Mouse (Mus musculus): ENCODE results near the gene Lgals1. TPM values are rescaled to one million over a fixed set of nuclear protein-coding genes. Genes with fewer than 3 reads are reported as not detected.

The Lgals1 gene
- 677 and 745 TPM in 2 replicates for total RNA-seq (2014; fragmentation: Nextera tagmentation)
- total RNA-seq (2017) = 746 and 991 TPM in 2 replicates

- peak; percentile 47 for ATAC-seq (replicated peaks; ENCODE audit: poor library complexity, severe bottlenecking)
Measured at GRCm38 (mm10) chr15:78926021-78926919, at the start of gene Lgals1. Gene Lgals1, plus strand, starts transcription at chr15:78926725.

GRCm38 (mm10) chr15:78876991-78877809, 49.3 kb upstream of the Lgals1 start, which contains the start of gene Gga1:
Gene Gga1, plus strand, starts transcription at chr15:78877190.
- ATAC-seq (replicated peaks; ENCODE audit: poor library complexity, severe bottlenecking) = peak; percentile 55

GRCm38 (mm10) chr15:78877810-78878390, 48.6 kb upstream of the Lgals1 start:
- no peak for ATAC-seq (replicated peaks; ENCODE audit: poor library complexity, severe bottlenecking)

- peak; percentile 70 for ATAC-seq (replicated peaks; ENCODE audit: poor library complexity, severe bottlenecking)
Measured at GRCm38 (mm10) chr15:78878792-78879516, 47.6 kb upstream of the Lgals1 start.

GRCm38 (mm10) chr15:78880432-78880831, 46.1 kb upstream of the Lgals1 start:
- no peak for ATAC-seq (replicated peaks; ENCODE audit: poor library complexity, severe bottlenecking)

GRCm38 (mm10) chr15:78881828-78882227, 44.7 kb upstream of the Lgals1 start:
- ATAC-seq (replicated peaks; ENCODE audit: poor library complexity, severe bottlenecking) = no peak

- ATAC-seq (replicated peaks; ENCODE audit: poor library complexity, severe bottlenecking) = no peak
Measured at GRCm38 (mm10) chr15:78889401-78889853, 37.1 kb upstream of the Lgals1 start.

GRCm38 (mm10) chr15:78892440-78892839, 34.1 kb upstream of the Lgals1 start:
- no peak for ATAC-seq (replicated peaks; ENCODE audit: poor library complexity, severe bottlenecking)

- ATAC-seq (replicated peaks; ENCODE audit: poor library complexity, severe bottlenecking) = peak; percentile 32
Measured at GRCm38 (mm10) chr15:78894726-78895125, 31.8 kb upstream of the Lgals1 start.

- ATAC-seq (replicated peaks; ENCODE audit: poor library complexity, severe bottlenecking) = peak; percentile 13
Measured at GRCm38 (mm10) chr15:78895741-78896140, 30.8 kb upstream of the Lgals1 start.

- peak; percentile 50 for ATAC-seq (replicated peaks; ENCODE audit: poor library complexity, severe bottlenecking)
Measured at GRCm38 (mm10) chr15:78896149-78896548, 30.4 kb upstream of the Lgals1 start.

- no peak for ATAC-seq (replicated peaks; ENCODE audit: poor library complexity, severe bottlenecking)
Measured at GRCm38 (mm10) chr15:78897488-78897887, 29.0 kb upstream of the Lgals1 start.

- ATAC-seq (replicated peaks; ENCODE audit: poor library complexity, severe bottlenecking) = no peak
Measured at GRCm38 (mm10) chr15:78898507-78899001, 28.0 kb upstream of the Lgals1 start.

- no peak for ATAC-seq (replicated peaks; ENCODE audit: poor library complexity, severe bottlenecking)
Measured at GRCm38 (mm10) chr15:78899409-78899739, 27.2 kb upstream of the Lgals1 start, which contains the start of gene Gm49510. Gene Gm49510, plus strand, starts transcription at chr15:78899667.

- peak; percentile 10; the same call in 1 of the 2 replicates for ATAC-seq (replicated peaks; ENCODE audit: poor library complexity, severe bottlenecking)
Measured at GRCm38 (mm10) chr15:78899740-78900584, 26.6 kb upstream of the Lgals1 start, which contains the start of gene Sh3bp1. Gene Sh3bp1, plus strand, starts transcription at chr15:78899768.

GRCm38 (mm10) chr15:78900585-78901421, 25.7 kb upstream of the Lgals1 start:
- ATAC-seq (replicated peaks; ENCODE audit: poor library complexity, severe bottlenecking) = peak; percentile 21

- ATAC-seq (replicated peaks; ENCODE audit: poor library complexity, severe bottlenecking) = no peak
Measured at GRCm38 (mm10) chr15:78901422-78901789, 25.1 kb upstream of the Lgals1 start.

GRCm38 (mm10) chr15:78903243-78903642, 23.3 kb upstream of the Lgals1 start:
- peak; percentile 39 for ATAC-seq (replicated peaks; ENCODE audit: poor library complexity, severe bottlenecking)
